In the genomic region with DNA sequence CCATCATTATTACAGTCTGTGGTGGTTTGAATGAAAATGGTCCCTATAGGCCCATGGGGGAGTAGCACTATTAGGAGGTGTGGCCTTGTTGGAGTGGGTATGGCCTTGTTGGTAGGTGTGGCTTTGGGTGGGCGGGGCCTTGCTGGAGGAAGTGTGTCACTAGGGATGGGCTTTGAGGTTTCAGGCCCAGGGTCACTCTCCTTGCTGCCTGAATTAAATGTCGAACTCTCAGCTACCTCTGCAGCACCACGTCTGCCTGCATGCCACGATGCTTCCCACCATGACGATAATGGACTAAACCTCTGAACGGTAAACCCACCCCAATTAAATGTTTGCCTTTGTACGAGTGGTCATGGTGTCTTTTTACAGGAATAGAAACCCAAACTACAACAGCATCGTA, we compare ENCODE assay signal across 26 mouse cellular contexts. TPM values are rescaled to one million over a fixed set of nuclear protein-coding genes. Genes with fewer than 3 reads are reported as not detected.
A peak's percentile ranks its signal among the peaks of the same experiment; 100 is the strongest.
DNase-seq lines count a peak whose midpoint lies in the region; ATAC-seq lines count a peak whose summit lies in the region.
"Had no signal": no experiment of that assay in that cellular context is flagged by ENCODE, and none has a peak within 500 bp of the region (broad histone marks: within the 10 kb centered on the region; RNA-seq: fewer than 3 reads in every experiment).

No protein-coding gene starts in this region.

- H3K27ac ChIP-seq in heart, embryonic 10.5 days = no peak overlapping the region
- H3K27ac ChIP-seq in hindbrain, embryonic 13.5 days = no peak overlapping the region
- H3K27ac ChIP-seq: embryonic facial prominence, embryonic 12.5 days; embryonic facial prominence, embryonic 15.5 days; gastrocnemius, adult 2 months; heart, embryonic 13.5 days; hindbrain, embryonic 12.5 days; intestine, embryonic 15.5 days had no signal

- no peaks in the 10 kb centered on the region for H3K9me3 ChIP-seq in heart, embryonic 10.5 days
- no peaks in the 10 kb centered on the region for H3K9me3 ChIP-seq in hindbrain, embryonic 13.5 days
- H3K9me3 ChIP-seq: embryonic facial prominence, embryonic 12.5 days; embryonic facial prominence, embryonic 15.5 days; heart, embryonic 13.5 days; hindbrain, embryonic 12.5 days; intestine, embryonic 15.5 days had no signal

- no peak overlapping the region for H3K4me2 ChIP-seq in hindbrain, embryonic 13.5 days
- H3K4me2 ChIP-seq: embryonic facial prominence, embryonic 12.5 days; embryonic facial prominence, embryonic 15.5 days; heart, embryonic 13.5 days; hindbrain, embryonic 12.5 days; intestine, embryonic 15.5 days had no signal

- H3K4me1 ChIP-seq in heart, embryonic 10.5 days = 0 out of 2 replicates have a peak, but pooled peaks cover 2% of the 10 kb centered on the region
- H3K4me1 ChIP-seq in hindbrain, embryonic 13.5 days (replicated peaks) = no peaks in the 10 kb centered on the region; the same call in 1 of the 2 replicates
- H3K4me1 ChIP-seq: embryonic facial prominence, embryonic 15.5 days; hindbrain, embryonic 12.5 days had no signal

- H3K9ac ChIP-seq in hindbrain, embryonic 13.5 days = no peak overlapping the region
- H3K9ac ChIP-seq: embryonic facial prominence, embryonic 12.5 days; embryonic facial prominence, embryonic 15.5 days; forebrain, postnatal 0 days; heart, embryonic 13.5 days; hindbrain, embryonic 12.5 days; intestine, embryonic 15.5 days had no signal

- H3K36me3 ChIP-seq in heart, embryonic 10.5 days = no peaks in the 10 kb centered on the region
- no peaks in the 10 kb centered on the region for H3K36me3 ChIP-seq in splenic B cell, adult 2 months (ENCODE audit: control insufficient read depth, insufficient read depth, low read length, poor library complexity, severe bottlenecking)
- H3K36me3 ChIP-seq in hindbrain, embryonic 13.5 days = no peaks in the 10 kb centered on the region
- H3K36me3 ChIP-seq: embryonic facial prominence, embryonic 12.5 days; embryonic facial prominence, embryonic 15.5 days; heart, embryonic 13.5 days; hindbrain, embryonic 12.5 days; intestine, embryonic 15.5 days had no signal

- no peaks in the 10 kb centered on the region for H3K27me3 ChIP-seq in heart, embryonic 10.5 days (ENCODE audit: insufficient read depth, poor library complexity, severe bottlenecking)
- H3K27me3 ChIP-seq in splenic B cell, adult 2 months (ENCODE audit: control insufficient read depth, insufficient read depth, low read length, poor library complexity, severe bottlenecking) = no peaks in the 10 kb centered on the region
- no peaks in the 10 kb centered on the region for H3K27me3 ChIP-seq in hindbrain, embryonic 13.5 days
- H3K27me3 ChIP-seq: embryonic facial prominence, embryonic 12.5 days; embryonic facial prominence, embryonic 15.5 days; heart, embryonic 13.5 days; hindbrain, embryonic 12.5 days; intestine, embryonic 15.5 days had no signal

- intact Hi-C loops in heart, postnatal 25 days (cut with DNase I) = loop anchor here (5.0 kb wide), 2 partner anchors 43 to 93 kb away; no protein-coding TSS in a partner anchor

- 88% methylated on average over 8 of the region's 8 CpGs for WGBS in heart, embryonic 10.5 days
- WGBS in hindbrain, embryonic 13.5 days = 92% methylated on average over 8 of the region's 8 CpGs

- H3K4me3 ChIP-seq in heart, embryonic 10.5 days = no peak overlapping the region
- H3K4me3 ChIP-seq in hindbrain, embryonic 13.5 days = no peak overlapping the region
- H3K4me3 ChIP-seq: embryonic facial prominence, embryonic 12.5 days; embryonic facial prominence, embryonic 15.5 days; gastrocnemius, adult 2 months; heart, embryonic 13.5 days; hindbrain, embryonic 12.5 days; intestine, embryonic 15.5 days had no signal

- DNase-seq in heart, embryonic 10.5 days (ENCODE audit: low spot score) = peak; percentile 58
- no peak for DNase-seq in heart, postnatal 25 days (ENCODE audit: low spot score)
- DNase-seq in A20 (ENCODE audit: low read depth, low spot score) = peak; percentile 22
- peak; percentile 62 for DNase-seq in R1 (ENCODE audit: low read depth, low spot score)
- peak; percentile 5 for DNase-seq in splenic B cell, adult 2 months (ENCODE audit: low read depth, low spot score)
- DNase-seq in gastrocnemius, postnatal 10 days = no peak
- DNase-seq: adrenal gland, postnatal 10 days; adrenal gland, postnatal 36 days; cerebellum, adult 18-20 months; cerebellum, adult 9-10 months; cerebellum, postnatal 25 days; forebrain, postnatal 0 days; gastrocnemius, adult 2 months; gastrocnemius, postnatal 25 days; heart, postnatal 14 days; kidney, adult 11 months had no signal

- no peak for ATAC-seq in hindbrain, embryonic 13.5 days (ENCODE audit: low FRiP score)
- ATAC-seq: forebrain, embryonic 14.5 days; forebrain, postnatal 0 days; hindbrain, embryonic 16.5 days; intestine, embryonic 15.5 days had no signal

RNA-seq across cellular contexts. Expression of gene Upb1, which starts 6.1 kb away (rescaled TPM):
- polyA plus RNA-seq in heart, embryonic 10.5 days (2016; fragmentation: Nextera tagmentation; extraction: Ambion mirVana) = 0.10 and 1.6 TPM in 2 replicates
- under 1 TPM; 0.22 to 0.70 TPM for total RNA-seq in heart, postnatal 25 days (2021)
- under 1 TPM; 0.20 to 0.21 TPM for total RNA-seq in gastrocnemius, postnatal 10 days (2021)
- 0.09 and 0.10 TPM in 2 replicates for polyA plus RNA-seq in hindbrain, embryonic 13.5 days (2015; fragmentation: Nextera tagmentation; extraction: Ambion mirVana)
- total RNA-seq: gastrocnemius, adult 2 months; gastrocnemius, postnatal 25 days; MEL had no signal
- polyA plus RNA-seq: forebrain, embryonic 11.5 days; hindbrain, embryonic 12.5 days had no signal

Comparison
In these comparisons a context has a peak if more than half of its experiments do, and no peak if none do; other contexts are left out.
1. DNase-seq: peak in heart, embryonic 10.5 days (single experiment), A20 (single experiment), R1 (single experiment) and splenic B cell, adult 2 months (single experiment); none in heart, postnatal 25 days (single experiment) and gastrocnemius, postnatal 10 days (single experiment).